Mouse (Mus musculus) lung, embryonic 14.5 days (tissue): ENCODE results near the gene Rasgrf1. TPM values are rescaled to one million over a fixed set of nuclear protein-coding genes. Genes with fewer than 3 reads are reported as not detected.

Experiments
- ATAC-seq: fragments of 200-750 bp; cut with Nextera tagmentation; 2 replicates; pipeline ENCODE4 v1.8.0; 2017; ENCODE audit warnings: mild to moderate bottlenecking, moderate TSS enrichment, moderate library complexity; ENCODE audit not compliant: insufficient read depth
- DNase-seq: peaks from one replicate; pipeline ENCODE4 v3.0.0-alpha.2; 2015
- H3K27ac ChIP-seq: fragments of 300-500 bp; sonication (generic); 2 replicates; pipeline ENCODE4 v1.5.1; 2014; ENCODE audit warnings: low read depth, mild to moderate bottlenecking, moderate library complexity
- H3K27me3 ChIP-seq: fragments of 300-500 bp; sonication (generic); 2 replicates; pipeline ENCODE4 v1.6.1; 2014; ENCODE audit warnings: low read length, control low read depth; ENCODE audit not compliant: insufficient read depth
- H3K36me3 ChIP-seq: fragments of 300-500 bp; sonication (generic); 2 replicates; pipeline ENCODE4 v1.6.1; 2014; ENCODE audit warnings: control low read depth; ENCODE audit not compliant: insufficient read depth
- H3K4me1 ChIP-seq: fragments of 300-500 bp; sonication (generic); 2 replicates; pipeline ENCODE4 v1.6.1; 2014; ENCODE audit warnings: antibody characterized with exemption, control low read depth; ENCODE audit not compliant: insufficient read depth
- H3K4me2 ChIP-seq: fragments of 300-500 bp; sonication (generic); 2 replicates; pipeline ENCODE4 v1.6.1; 2014; ENCODE audit warnings: mild to moderate bottlenecking
- H3K4me3 ChIP-seq: fragments of 300-500 bp; sonication (generic); 2 replicates; pipeline ENCODE4 v1.5.1; 2014; ENCODE audit warnings: low read depth, low read length
- H3K9ac ChIP-seq: fragments of 300-500 bp; sonication (generic); 2 replicates; pipeline ENCODE4 v1.6.1; 2014
- H3K9me3 ChIP-seq: fragments of 300-500 bp; sonication (generic); 2 replicates; pipeline ENCODE4 v1.6.1; 2016; ENCODE audit warnings: low read depth, low read length, control low read depth
- CTCF ChIP-seq: IDR thresholded peaks from 2 replicates; pipeline ENCODE4 v1.5.1; 2016; ENCODE audit warnings: antibody characterized with exemption, low read depth
- WGBS: fragments of 180-500 bp; shearing (Covaris S2); extraction: QIAGEN DNeasy Blood & Tissue Kit; methylation state at CpG from one replicate; pipeline ENCODE4 v1.1.7; 2014; 5-methylcytosine and 5-hydroxymethylcytosine counted together
- polyA plus RNA-seq: library from polyadenylated mRNA; unstranded; fragments of >200 nt; fragmentation: Nextera tagmentation; extraction: Ambion mirVana; gene quantifications from 2 replicates; pipeline ENCODE4 v1.2.1, GENCODE M21; 2014

Rasgrf1 gene
- polyA plus RNA-seq, 1 experiment from 2014 or later, result 0.46 TPM

- no peak for TF ChIP-seq CTCF
- no peaks in the 10 kb centered on the region for H3K4me1 ChIP-seq
- no peak overlapping the region for H3K4me2 ChIP-seq
- H3K9me3 ChIP-seq, result no peaks in the 10 kb centered on the region
- no peak overlapping the region for H3K4me3 ChIP-seq
- H3K27ac ChIP-seq, result no peak overlapping the region
- WGBS, result 48% methylated on average over 7 of the region's 7 CpGs
- ATAC-seq, result no peak
- no peaks in the 10 kb centered on the region for H3K36me3 ChIP-seq
- DNase-seq, result no peak
- H3K27me3 ChIP-seq, result peaks cover 22% of the 10 kb centered on the region; the same call in 1 of the 2 replicates
- H3K9ac ChIP-seq, result no peak overlapping the region
Observed at GRCm38 (mm10) chr9:89885701-89886218, 23.9 kb upstream of the Rasgrf1 start.

- TF ChIP-seq CTCF, result no peak
- no peak overlapping the region for H3K4me2 ChIP-seq
- no peaks in the 10 kb centered on the region for H3K36me3 ChIP-seq
- no peak overlapping the region for H3K4me3 ChIP-seq
- ATAC-seq (no peak), DNase-seq (no peak)
- no peaks in the 10 kb centered on the region for H3K27me3 ChIP-seq
- WGBS, result 66% methylated on average over 10 of the region's 10 CpGs
- H3K27ac ChIP-seq, result no peak overlapping the region
- no peaks in the 10 kb centered on the region for H3K4me1 ChIP-seq
- no peaks in the 10 kb centered on the region for H3K9me3 ChIP-seq
- H3K9ac ChIP-seq, result no peak overlapping the region
Observed at GRCm38 (mm10) chr9:89891534-89892293, 18.0 kb upstream of the Rasgrf1 start.

- ATAC-seq (no peak), DNase-seq (no peak)
- H3K4me2 ChIP-seq, result no peak overlapping the region
- WGBS, result 84% methylated on average over 5 of the region's 5 CpGs
- H3K4me3 ChIP-seq, result no peak overlapping the region
- H3K9ac ChIP-seq, result no peak overlapping the region
- no peak overlapping the region for H3K27ac ChIP-seq
- TF ChIP-seq CTCF, result no peak
- H3K36me3 ChIP-seq, result no peaks in the 10 kb centered on the region
- H3K27me3 ChIP-seq, result no peaks in the 10 kb centered on the region
- H3K9me3 ChIP-seq, result no peaks in the 10 kb centered on the region
- H3K4me1 ChIP-seq, result no peaks in the 10 kb centered on the region
Observed at GRCm38 (mm10) chr9:89892540-89893188, 17.0 kb upstream of the Rasgrf1 start.

- WGBS, result 34% methylated on average over 14 of the region's 14 CpGs
- ATAC-seq (no peak), DNase-seq (no peak)
- Histone ChIP-seq H3K4me3 (no peak overlapping the region), H3K4me1 (no peaks in the 10 kb centered on the region), H3K27ac (no peak overlapping the region), H3K9me3 (no peaks in the 10 kb centered on the region), H3K9ac (no peak overlapping the region), H3K27me3 (0 out of 2 replicates have a peak, but pooled peaks cover 2% of the 10 kb centered on the region), H3K4me2 (no peak overlapping the region), H3K36me3 (no peaks in the 10 kb centered on the region)
- TF ChIP-seq CTCF, result no peak
Observed at GRCm38 (mm10) chr9:89900111-89900824, 9.4 kb upstream of the Rasgrf1 start.

GRCm38 (mm10) chr9:89901184-89901583, 8.5 kb upstream of the Rasgrf1 start:
- Histone ChIP-seq H3K4me3 (no peak overlapping the region), H3K9me3 (no peaks in the 10 kb centered on the region), H3K27me3 (peaks cover 9% of the 10 kb centered on the region; the same call in 1 of the 2 replicates), H3K4me1 (no peaks in the 10 kb centered on the region), H3K27ac (no peak overlapping the region), H3K36me3 (no peaks in the 10 kb centered on the region), H3K4me2 (no peak overlapping the region), H3K9ac (no peak overlapping the region)
- ATAC-seq (no peak), DNase-seq (no peak)
- 38% methylated on average over 4 of the region's 4 CpGs for WGBS
- TF ChIP-seq CTCF, result no peak

- H3K4me3 ChIP-seq, result no peak overlapping the region
- TF ChIP-seq CTCF, result no peak
- no peak overlapping the region for H3K4me2 ChIP-seq
- ATAC-seq, result peak; percentile 41; the same call in 1 of the 2 replicates
- no peaks in the 10 kb centered on the region for H3K4me1 ChIP-seq
- 34% methylated on average over 2 of the region's 2 CpGs for WGBS
- peaks cover 24% of the 10 kb centered on the region for H3K27me3 ChIP-seq
- H3K27ac ChIP-seq, result no peak overlapping the region
- no peak overlapping the region for H3K9ac ChIP-seq
- H3K9me3 ChIP-seq, result no peaks in the 10 kb centered on the region
- peak; percentile 57 for DNase-seq
- H3K36me3 ChIP-seq, result no peaks in the 10 kb centered on the region
Observed at GRCm38 (mm10) chr9:89902813-89903212, 6.9 kb upstream of the Rasgrf1 start.

- peaks cover 63% of the 10 kb centered on the region for H3K27me3 ChIP-seq
- TF ChIP-seq CTCF, result no peak
Observed at GRCm38 (mm10) chr9:89906645-89907044, 3.1 kb upstream of the Rasgrf1 start.

More at GRCm38 (mm10) chr9:89906645-89907044, 3.1 kb upstream of the Rasgrf1 start:
- H3K9me3 ChIP-seq, result no peaks in the 10 kb centered on the region
- H3K4me1 ChIP-seq, result no peaks in the 10 kb centered on the region; the same call in 1 of the 2 replicates
- H3K9ac ChIP-seq, result no peak overlapping the region
- H3K36me3 ChIP-seq, result no peaks in the 10 kb centered on the region
- DNase-seq (no peak), ATAC-seq (no peak)
- no peak overlapping the region for H3K4me2 ChIP-seq
- no peak overlapping the region for H3K4me3 ChIP-seq
- no peak overlapping the region for H3K27ac ChIP-seq
